In genomic region chr5:121477680-121478079, GRCm38 (mm10) we compare ENCODE assay signal across 8 mouse cellular contexts. TPM values are rescaled to one million over a fixed set of nuclear protein-coding genes. Genes with fewer than 3 reads are reported as not detected.
DNase-seq lines count a peak whose midpoint lies in the region; ATAC-seq and TF ChIP-seq lines count a peak whose summit lies in the region.

No protein-coding gene starts in this region.

- H3K4me2 ChIP-seq in forebrain, postnatal 0 days (ENCODE audit: low read depth) = no peak overlapping the region
- H3K4me2 ChIP-seq in lung, embryonic 14.5 days = no peak overlapping the region
- H3K4me2 ChIP-seq in forebrain, embryonic 12.5 days = no peak overlapping the region

- no peak overlapping the region for H3K9ac ChIP-seq in forebrain, postnatal 0 days
- no peak overlapping the region for H3K9ac ChIP-seq in lung, embryonic 14.5 days
- H3K9ac ChIP-seq in forebrain, embryonic 12.5 days = no peak overlapping the region

- no peaks in the 10 kb centered on the region for H3K4me1 ChIP-seq in forebrain, postnatal 0 days (ENCODE audit: insufficient read depth)
- H3K4me1 ChIP-seq in forebrain, embryonic 10.5 days = peaks cover 6% of the 10 kb centered on the region
- H3K4me1 ChIP-seq in lung, embryonic 14.5 days (ENCODE audit: insufficient read depth) = no peaks in the 10 kb centered on the region
- H3K4me1 ChIP-seq in lung, adult 2 months (ENCODE audit: control insufficient read depth, insufficient read depth, low read length) = no peaks in the 10 kb centered on the region
- no peaks in the 10 kb centered on the region; the same call in 1 of the 2 replicates for H3K4me1 ChIP-seq in forebrain, embryonic 12.5 days

- H3K4me3 ChIP-seq in forebrain, postnatal 0 days (ENCODE audit: low read depth, low read length) = no peak overlapping the region
- H3K4me3 ChIP-seq in forebrain, embryonic 10.5 days = no peak overlapping the region
- H3K4me3 ChIP-seq in lung, embryonic 14.5 days (ENCODE audit: low read depth, low read length) = no peak overlapping the region
- no peak overlapping the region for H3K4me3 ChIP-seq in lung, adult 2 months (replicated peaks; ENCODE audit: extremely low read depth, low read depth, low read length)
- H3K4me3 ChIP-seq in forebrain, embryonic 12.5 days (replicated peaks) = no peak overlapping the region

- DNase-seq in forebrain, postnatal 0 days = peak; percentile 85
- no peak for DNase-seq in forebrain, embryonic 10.5 days (ENCODE audit: extremely low spot score, low spot score)
- DNase-seq in lung, embryonic 14.5 days = peak; percentile 91
- DNase-seq in lung, adult 2 months = no peak
- no peak for DNase-seq in Patski (ENCODE audit: low read depth, low spot score)

- peak; percentile 83 for TF ChIP-seq CTCF in forebrain, postnatal 0 days (IDR thresholded peaks at IDR 0.05; ENCODE audit: low read depth)
- peak; percentile 87 for TF ChIP-seq CTCF in lung, embryonic 14.5 days (IDR thresholded peaks at IDR 0.05; ENCODE audit: low read depth)
- no peak for TF ChIP-seq CTCF in lung, adult 2 months (IDR thresholded peaks at IDR 0.05; ENCODE audit: insufficient read depth, low read length)
- TF ChIP-seq CTCF in Patski (IDR thresholded peaks at IDR 0.05) = peak; percentile 69

- in situ Hi-C loops in Patski (cut with MboI; ENCODE audit: low pct_unique_long_range_greater_than_20kb) = loop anchor here (5.0 to 25.0 kb wide), 2 partner anchors 260 to 515 kb away; no protein-coding TSS in a partner anchor

- CTCF ChIA-PET in Patski (lab: Charles Lee) = interaction anchor here (0.7 to 3.6 kb wide), 13 partner anchors 11 to 125 kb away, joined by 3 to 54 read pairs (median 4); partner anchors contain the start of gene Adam1b

- H3K36me3 ChIP-seq in forebrain, postnatal 0 days (ENCODE audit: insufficient read depth) = no peaks in the 10 kb centered on the region
- H3K36me3 ChIP-seq in forebrain, embryonic 10.5 days (replicated peaks) = no peaks in the 10 kb centered on the region
- H3K36me3 ChIP-seq in lung, embryonic 14.5 days (ENCODE audit: insufficient read depth) = no peaks in the 10 kb centered on the region
- no peaks in the 10 kb centered on the region for H3K36me3 ChIP-seq in forebrain, embryonic 12.5 days (replicated peaks)

- H3K27ac ChIP-seq in forebrain, postnatal 0 days (ENCODE audit: low read depth, low read length) = no peak overlapping the region
- H3K27ac ChIP-seq in forebrain, embryonic 10.5 days = no peak overlapping the region
- H3K27ac ChIP-seq in lung, embryonic 14.5 days (ENCODE audit: low read depth) = no peak overlapping the region
- no peak overlapping the region for H3K27ac ChIP-seq in forebrain, embryonic 12.5 days

- POLR2A ChIA-PET in Patski (lab: Charles Lee) = interaction anchor here (1.9 kb wide), 1 partner anchor 25 kb away, joined by 11 read pairs; the partner anchor contains the start of genes Erp29 and Tmem116

- peak; percentile 25; the same call in 1 of the 2 replicates for ATAC-seq in forebrain, postnatal 0 days
- ATAC-seq in lung, embryonic 14.5 days (ENCODE audit: insufficient read depth) = no peak
- no peak for ATAC-seq in Patski
- peak; percentile 69 for ATAC-seq in granulocyte monocyte progenitor cell, adult 5-6 weeks (replicated peaks; ENCODE audit: poor library complexity, severe bottlenecking)
- ATAC-seq in monocyte, adult 5-6 weeks (replicated peaks; ENCODE audit: insufficient number of reproducible peaks, low FRiP score, low TSS enrichment, poor library complexity, severe bottlenecking) = peak; percentile 80
- ATAC-seq in forebrain, embryonic 12.5 days (ENCODE audit: low FRiP score) = no peak

- 27% methylated on average over 3 of the region's 3 CpGs for WGBS in forebrain, postnatal 0 days
- WGBS in forebrain, embryonic 10.5 days = 41% methylated on average over 3 of the region's 3 CpGs
- WGBS in lung, embryonic 14.5 days = 33% methylated on average over 3 of the region's 3 CpGs
- 32% methylated on average over 3 of the region's 3 CpGs for WGBS in lung, adult 2 months
- WGBS in forebrain, embryonic 12.5 days = 32% methylated on average over 3 of the region's 3 CpGs

- TF ChIP-seq POLR2A in lung, adult 2 months (IDR thresholded peaks at IDR 0.05; ENCODE audit: borderline replicate concordance, extremely low read depth, low read depth, low read length) = no peak

- H3K27me3 ChIP-seq in forebrain, postnatal 0 days (ENCODE audit: insufficient read depth, low read length) = no peaks in the 10 kb centered on the region
- no peaks in the 10 kb centered on the region for H3K27me3 ChIP-seq in forebrain, embryonic 10.5 days (ENCODE audit: poor library complexity, severe bottlenecking)
- H3K27me3 ChIP-seq in lung, embryonic 14.5 days (ENCODE audit: insufficient read depth, low read length) = no peaks in the 10 kb centered on the region
- H3K27me3 ChIP-seq in Patski = no peaks in the 10 kb centered on the region
- H3K27me3 ChIP-seq in forebrain, embryonic 12.5 days = no peaks in the 10 kb centered on the region

- no peaks in the 10 kb centered on the region for H3K9me3 ChIP-seq in forebrain, postnatal 0 days (ENCODE audit: low read length)
- no peaks in the 10 kb centered on the region for H3K9me3 ChIP-seq in forebrain, embryonic 10.5 days
- no peaks in the 10 kb centered on the region for H3K9me3 ChIP-seq in lung, embryonic 14.5 days (ENCODE audit: low read depth, low read length)
- no peaks in the 10 kb centered on the region for H3K9me3 ChIP-seq in forebrain, embryonic 12.5 days

RNA-seq across cellular contexts. Expression of gene Erp29, which starts 25.4 kb away (rescaled TPM):
- total RNA-seq in forebrain, postnatal 0 days (2014; rRNA removed) = 123 and 141 TPM in 2 replicates
- polyA plus RNA-seq in forebrain, postnatal 0 days (2015; fragmentation: Nextera tagmentation; extraction: Ambion mirVana) = 185 and 187 TPM in 2 replicates
- 131 and 140 TPM in 2 replicates for polyA plus RNA-seq in forebrain, embryonic 10.5 days (2016; fragmentation: Nextera tagmentation; extraction: Ambion mirVana)
- polyA plus RNA-seq in lung, embryonic 14.5 days (2014; fragmentation: Nextera tagmentation; extraction: Ambion mirVana) = 117 TPM in 2 replicates
- 30.3 and 34.0 TPM in 2 replicates for polyA plus RNA-seq in lung, adult 2 months (2012; rRNA removed)
- 219 TPM for polyA plus RNA-seq in Patski (2021)
- total RNA-seq in granulocyte monocyte progenitor cell, adult 5-6 weeks (2014; fragmentation: Nextera tagmentation) = 410 and 421 TPM in 2 replicates
- total RNA-seq in granulocyte monocyte progenitor cell, adult 5-6 weeks (2017) = 928 and 1,056 TPM in 2 replicates
- 290 to 464 TPM (median 461 TPM) in 3 replicates for total RNA-seq in monocyte, adult 5-6 weeks (2017)
- polyA plus RNA-seq in forebrain, embryonic 12.5 days (2016; fragmentation: Nextera tagmentation; extraction: Ambion mirVana) = 103 and 115 TPM in 2 replicates

RNA-seq across cellular contexts. Expression of gene Adam1b, which starts 25.6 kb away (rescaled TPM):
- not detected in 2 replicates for total RNA-seq in forebrain, postnatal 0 days (2014; rRNA removed)
- not detected in 2 replicates for polyA plus RNA-seq in forebrain, postnatal 0 days (2015; fragmentation: Nextera tagmentation; extraction: Ambion mirVana)
- not detected in 2 replicates for polyA plus RNA-seq in forebrain, embryonic 10.5 days (2016; fragmentation: Nextera tagmentation; extraction: Ambion mirVana)
- polyA plus RNA-seq in lung, embryonic 14.5 days (2014; fragmentation: Nextera tagmentation; extraction: Ambion mirVana) = 0.11 TPM in 1 of 2 replicates, not detected in the other
- not detected in 2 replicates for polyA plus RNA-seq in lung, adult 2 months (2012; rRNA removed)
- polyA plus RNA-seq in Patski (2021) = 0.10 TPM
- not detected in 2 replicates for total RNA-seq in granulocyte monocyte progenitor cell, adult 5-6 weeks (2014; fragmentation: Nextera tagmentation)
- 0.15 TPM in 1 of 2 replicates, not detected in the other for total RNA-seq in granulocyte monocyte progenitor cell, adult 5-6 weeks (2017)
- total RNA-seq in monocyte, adult 5-6 weeks (2017) = 0.57 TPM in 1 of 3 replicates, not detected in the others
- 0.10 TPM in 1 of 2 replicates, not detected in the other for polyA plus RNA-seq in forebrain, embryonic 12.5 days (2016; fragmentation: Nextera tagmentation; extraction: Ambion mirVana)

RNA-seq across cellular contexts. Expression of gene Tmem116, which starts 26.0 kb away (rescaled TPM):
- total RNA-seq in forebrain, postnatal 0 days (2014; rRNA removed) = 0.24 and 0.54 TPM in 2 replicates
- 2.2 and 2.7 TPM in 2 replicates for polyA plus RNA-seq in forebrain, postnatal 0 days (2015; fragmentation: Nextera tagmentation; extraction: Ambion mirVana)
- polyA plus RNA-seq in forebrain, embryonic 10.5 days (2016; fragmentation: Nextera tagmentation; extraction: Ambion mirVana) = 1.00 and 1.0 TPM in 2 replicates
- polyA plus RNA-seq in lung, embryonic 14.5 days (2014; fragmentation: Nextera tagmentation; extraction: Ambion mirVana) = 1.7 and 2.0 TPM in 2 replicates
- 23.6 and 24.2 TPM in 2 replicates for polyA plus RNA-seq in lung, adult 2 months (2012; rRNA removed)
- 2.8 TPM for polyA plus RNA-seq in Patski (2021)
- total RNA-seq in granulocyte monocyte progenitor cell, adult 5-6 weeks (2014; fragmentation: Nextera tagmentation) = not detected in 2 replicates
- total RNA-seq in granulocyte monocyte progenitor cell, adult 5-6 weeks (2017) = 0.62 and 0.69 TPM in 2 replicates
- total RNA-seq in monocyte, adult 5-6 weeks (2017) = 0.53 TPM in 1 of 3 replicates, not detected in the others
- 0.72 and 1.8 TPM in 2 replicates for polyA plus RNA-seq in forebrain, embryonic 12.5 days (2016; fragmentation: Nextera tagmentation; extraction: Ambion mirVana)

Comparison
In these comparisons a context has a peak if more than half of its experiments do, and no peak if none do; other contexts are left out.
1. ATAC-seq: peak in forebrain, postnatal 0 days (single experiment), granulocyte monocyte progenitor cell, adult 5-6 weeks (single experiment) and monocyte, adult 5-6 weeks (single experiment); none in lung, embryonic 14.5 days (single experiment), Patski (single experiment) and forebrain, embryonic 12.5 days (single experiment).
2. DNase-seq: peak in forebrain, postnatal 0 days (single experiment) and lung, embryonic 14.5 days (single experiment); none in forebrain, embryonic 10.5 days (single experiment), lung, adult 2 months (single experiment) and Patski (single experiment).